Mouse (Mus musculus) cerebellum, adult 18-20 months (tissue): ENCODE data around the gene Terb2.

Experiments used
- DNase-seq, 2 experiments: peaks; one replicate each; pipeline ENCODE4 v3.0.0; 2021

The Terb2 gene

DNA sequence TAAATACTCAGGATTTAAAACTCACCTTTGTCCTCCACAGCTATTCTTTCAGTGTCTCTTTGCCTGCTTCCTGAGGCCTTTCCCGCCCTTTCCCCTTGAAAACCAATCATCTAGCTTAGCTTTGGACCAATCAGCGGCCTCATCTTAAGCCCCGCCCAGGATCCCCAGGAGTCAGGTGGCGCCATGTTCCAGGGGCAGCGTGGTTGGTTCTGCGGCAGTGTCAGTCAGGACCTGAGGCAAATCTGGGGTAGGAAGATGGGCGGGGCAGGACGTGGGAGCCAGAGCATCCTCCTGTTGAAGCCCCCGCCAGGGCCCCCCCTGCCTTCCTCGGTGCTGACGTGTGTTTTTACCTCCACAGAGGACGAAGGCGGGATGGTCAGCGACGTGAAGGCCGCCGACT is at the start of gene Terb2, which contains the start of gene Patl2:
TSS of gene Terb2 (plus strand) at position 167 of the 400 bp plus-strand sequence.
TSS of gene Patl2 (minus strand) at position 84 of the 400 bp plus-strand sequence.
- no peak for DNase-seq

DNA sequence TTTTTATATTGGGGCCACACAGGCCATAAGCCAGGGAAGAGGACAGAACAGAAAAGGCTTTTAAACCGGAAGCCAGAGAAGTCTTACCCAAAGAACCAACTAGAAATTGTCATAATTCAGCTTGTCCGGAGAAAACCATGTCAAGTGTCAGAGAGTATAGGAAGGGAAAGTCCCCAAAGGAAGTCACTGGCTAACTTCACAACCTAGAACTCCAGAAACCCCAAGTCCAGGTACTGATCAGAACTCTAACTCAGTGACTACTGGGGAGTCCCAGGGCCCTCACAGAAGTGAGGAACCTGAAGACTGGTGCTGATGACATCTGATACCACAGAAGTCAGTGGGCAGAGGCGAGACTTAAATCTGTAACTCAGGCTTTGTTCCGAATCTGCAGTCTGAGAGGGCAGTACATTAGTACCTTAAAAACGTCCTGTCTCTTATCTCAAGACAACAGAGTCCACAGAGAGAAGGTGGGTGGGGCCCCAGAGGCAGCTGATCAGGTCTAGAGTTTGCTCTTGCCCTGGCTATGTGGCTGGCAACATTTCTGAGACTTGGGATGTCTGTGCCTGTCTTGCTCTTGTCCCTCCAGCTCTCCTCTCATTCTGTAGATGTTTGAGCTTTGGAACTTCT is 48.1 kb upstream of the Terb2 start:
- no peak for DNase-seq

DNA sequence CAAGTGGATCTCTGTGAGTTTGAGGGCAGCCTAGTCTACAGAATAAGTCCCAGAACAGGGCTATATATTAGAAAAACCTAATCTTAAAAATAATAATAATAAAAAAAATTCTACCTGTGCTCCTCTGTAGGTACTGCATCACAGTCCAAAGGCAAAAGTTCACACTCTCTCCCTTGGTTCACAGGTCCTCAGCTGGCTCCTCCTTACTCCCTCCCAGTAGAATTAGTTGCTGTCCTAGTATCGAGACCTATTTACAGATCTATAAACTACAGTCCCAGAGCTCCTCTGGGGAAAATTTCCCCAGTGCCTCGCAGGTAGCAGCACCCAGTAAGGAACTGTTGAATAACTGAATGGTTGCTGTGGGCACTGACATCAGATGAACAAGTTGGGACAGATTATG is 45.3 kb upstream of the Terb2 start:
- DNase-seq = no peak

DNA sequence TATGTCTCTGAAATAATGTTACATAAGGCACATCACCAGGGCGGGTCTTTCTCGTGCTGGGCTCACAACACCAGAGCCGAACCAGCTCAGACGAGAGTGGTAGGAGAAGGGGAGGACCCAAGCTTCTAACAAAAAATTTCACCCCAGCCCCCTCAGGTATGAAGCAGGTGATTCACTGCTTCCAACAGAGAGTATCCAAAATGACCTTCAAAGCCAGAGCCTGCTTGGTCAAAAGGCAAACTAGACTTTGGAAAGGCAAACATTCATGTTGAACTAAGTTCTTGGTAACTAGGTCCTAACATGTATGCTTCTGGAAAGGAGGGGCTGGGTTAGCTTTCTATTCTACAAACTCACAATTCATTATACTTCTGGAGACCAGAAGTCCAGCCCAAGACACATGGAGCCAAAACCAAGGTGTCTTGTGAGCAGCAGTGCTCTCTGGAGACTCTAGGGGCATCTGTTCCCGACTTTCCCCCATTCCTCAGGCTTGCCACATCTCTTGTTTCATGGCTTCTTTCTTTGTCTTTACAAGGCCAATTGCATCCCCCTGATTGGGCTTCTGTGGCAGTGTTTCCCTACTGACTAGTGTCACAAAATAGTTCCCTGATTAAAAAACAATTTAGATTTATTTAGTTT is 44.6 kb upstream of the Terb2 start:
- no peak for DNase-seq

DNA sequence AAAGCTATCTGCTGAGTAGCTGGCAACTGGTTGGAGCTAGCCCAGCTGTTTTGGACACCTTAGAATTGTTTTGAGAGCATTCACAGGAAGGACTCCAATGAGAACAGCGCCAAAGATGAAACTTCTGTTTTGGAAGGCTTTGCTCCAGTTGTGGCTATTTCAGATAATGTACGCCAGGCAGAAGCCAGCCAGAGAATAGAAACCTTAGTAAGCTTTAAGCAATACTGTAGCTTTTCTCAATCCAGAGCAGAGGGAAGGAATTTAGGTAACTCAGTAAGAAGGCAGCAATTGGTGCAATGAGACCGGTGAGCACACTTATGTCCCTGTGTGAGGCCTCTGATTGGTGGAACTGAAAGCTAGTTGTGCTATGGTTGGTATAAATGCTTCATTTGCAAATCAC is 43.0 kb upstream of the Terb2 start:
- no peak for DNase-seq

DNA sequence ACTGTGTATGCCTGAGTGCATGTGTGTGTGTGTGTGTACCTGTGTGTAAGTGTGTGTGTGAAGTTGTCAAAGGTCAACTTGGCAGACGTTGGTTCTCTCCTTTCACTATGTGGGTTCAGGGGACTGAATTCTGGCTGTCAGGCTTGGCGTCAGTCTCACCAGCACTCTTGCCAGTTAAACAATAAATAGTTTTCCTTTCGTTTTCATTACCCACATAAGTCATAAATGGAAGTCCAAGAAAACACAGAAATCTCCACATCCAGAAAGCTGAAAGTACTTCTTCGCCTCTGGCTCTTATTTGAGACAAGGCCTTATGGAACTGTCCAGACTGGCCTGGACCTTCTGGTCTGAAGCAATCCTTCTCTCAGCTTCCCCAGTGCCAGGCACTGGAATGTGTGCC is 40.3 kb upstream of the Terb2 start:
- no peak for DNase-seq

DNA sequence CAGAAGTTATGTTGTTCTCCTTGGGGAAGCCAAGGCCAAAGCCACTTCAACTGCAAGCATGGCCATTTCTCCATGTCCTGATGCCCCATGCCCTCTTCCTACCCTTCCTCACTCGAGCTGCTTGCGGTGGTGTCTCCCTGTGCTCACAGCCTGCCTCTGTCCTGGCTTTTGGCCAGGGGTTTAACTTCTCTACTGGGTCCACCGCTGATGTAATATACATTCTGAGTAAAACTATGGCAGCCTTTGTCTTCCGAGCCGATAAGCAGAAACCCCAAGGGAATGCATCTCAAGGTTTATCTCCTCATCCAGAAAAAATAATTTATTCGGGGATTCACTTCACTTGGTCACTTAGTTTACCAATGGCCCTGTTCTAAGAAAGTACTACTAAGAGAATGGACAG is 39.4 kb upstream of the Terb2 start:
- DNase-seq = no peak

DNA sequence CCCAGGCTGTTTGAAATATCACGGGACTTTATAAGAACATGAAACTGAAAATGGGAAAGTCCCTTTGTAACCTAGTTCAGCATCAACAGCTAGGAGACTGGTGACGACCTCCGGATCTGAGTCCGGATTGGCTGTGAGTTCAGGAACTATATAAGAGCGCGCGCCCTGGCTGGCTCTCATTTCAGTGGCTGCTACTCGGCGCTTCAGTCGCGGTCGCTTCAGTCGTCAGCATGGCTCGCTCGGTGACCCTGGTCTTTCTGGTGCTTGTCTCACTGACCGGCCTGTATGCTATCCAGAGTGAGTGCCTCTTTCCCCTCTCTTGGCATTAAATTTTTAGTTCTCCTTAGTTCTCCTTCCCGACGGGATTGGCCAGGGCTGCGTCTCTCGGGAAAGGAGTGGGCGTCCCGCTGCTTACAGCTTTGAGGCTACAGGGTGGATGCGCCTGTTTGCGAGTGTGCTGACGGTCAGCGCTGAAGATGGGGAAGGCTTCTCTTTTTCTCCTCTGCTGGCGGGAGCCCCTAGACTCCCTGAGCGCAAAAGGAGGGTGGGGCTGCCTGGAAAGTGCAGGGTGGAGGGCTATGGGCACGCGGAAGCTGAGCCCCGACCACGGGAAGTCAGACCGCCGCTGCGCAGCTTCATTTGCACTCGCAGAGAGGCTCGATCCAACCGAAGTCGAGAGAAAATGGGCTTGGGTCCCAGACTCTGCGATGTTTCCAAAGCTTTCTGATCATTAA is 38.4 kb upstream of the Terb2 start, which contains the start of gene B2m:
TSS of gene B2m (plus strand) at position 179 of the 734 bp plus-strand sequence.
- peak; percentile 86 to 90 for DNase-seq

DNA sequence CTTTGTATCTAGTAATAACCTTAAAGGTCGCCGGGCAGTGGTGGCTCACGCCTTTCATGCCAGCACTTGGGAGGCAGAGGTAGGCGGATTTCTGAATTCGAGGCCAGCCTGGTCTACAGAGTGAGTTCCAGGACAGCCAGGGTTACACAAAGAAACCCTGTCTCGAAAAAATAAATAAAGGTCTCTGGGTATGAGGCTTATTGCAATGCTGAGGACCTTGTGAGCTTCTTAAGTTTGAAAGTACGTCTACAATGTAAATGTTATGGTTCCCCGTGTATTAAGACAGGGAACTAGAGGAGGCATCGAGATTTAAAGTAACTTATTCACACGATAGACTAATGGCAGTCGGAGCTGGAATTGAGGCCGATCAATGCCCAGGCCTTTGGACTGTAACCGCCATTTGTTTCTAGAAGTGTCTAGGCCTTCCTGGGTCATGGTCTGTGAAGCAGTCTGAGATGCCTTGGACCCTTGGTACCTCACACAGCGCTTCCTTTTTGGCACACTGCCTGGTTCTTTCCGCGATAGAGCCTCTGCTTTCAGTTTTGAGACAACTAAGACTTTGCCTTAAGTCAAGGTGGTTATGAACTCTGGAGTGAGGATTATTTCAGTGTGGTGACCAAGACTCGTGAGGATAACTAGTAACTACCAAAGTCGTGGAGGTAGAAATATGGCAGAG is 37.7 kb upstream of the Terb2 start:
- peak; percentile 8 to 12 for DNase-seq

DNA sequence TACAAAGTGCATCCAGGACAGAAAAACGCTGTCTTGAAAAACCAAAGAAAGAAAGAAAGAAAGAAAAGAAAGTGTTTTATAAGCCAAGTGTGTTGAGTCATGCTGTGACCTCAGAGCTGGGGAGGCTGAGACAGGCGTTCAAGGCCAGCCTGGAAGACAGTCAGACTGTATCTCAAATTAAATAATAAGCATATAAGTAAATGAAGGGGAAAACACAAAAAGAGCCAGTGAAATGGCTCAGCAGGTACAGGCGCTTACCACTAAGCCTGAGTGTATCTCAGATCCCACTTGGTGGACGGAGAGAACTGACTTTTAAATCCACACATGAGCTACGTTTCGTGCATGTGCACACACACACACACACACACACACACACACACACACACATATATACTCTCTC is 36.8 kb upstream of the Terb2 start:
- DNase-seq = no peak

DNA sequence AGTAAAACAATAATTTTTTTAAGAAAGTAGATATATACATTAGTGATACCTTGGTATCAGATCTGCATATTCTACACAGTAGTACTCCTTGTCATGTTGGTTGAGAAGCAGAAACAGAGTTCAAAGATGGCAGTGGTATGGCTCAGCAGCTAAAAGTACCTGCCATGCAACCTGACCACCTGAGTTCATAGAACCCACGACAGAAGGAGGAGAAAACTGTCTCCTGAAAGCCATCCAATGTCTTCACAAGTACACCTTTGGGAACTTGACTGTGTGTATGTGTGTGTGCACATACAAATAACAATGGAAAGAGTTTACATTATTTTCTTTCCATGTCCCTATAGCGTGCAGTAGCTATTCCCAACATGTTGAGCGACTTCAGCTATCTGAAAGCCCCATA is 36.4 kb upstream of the Terb2 start:
- no peak for DNase-seq

DNA sequence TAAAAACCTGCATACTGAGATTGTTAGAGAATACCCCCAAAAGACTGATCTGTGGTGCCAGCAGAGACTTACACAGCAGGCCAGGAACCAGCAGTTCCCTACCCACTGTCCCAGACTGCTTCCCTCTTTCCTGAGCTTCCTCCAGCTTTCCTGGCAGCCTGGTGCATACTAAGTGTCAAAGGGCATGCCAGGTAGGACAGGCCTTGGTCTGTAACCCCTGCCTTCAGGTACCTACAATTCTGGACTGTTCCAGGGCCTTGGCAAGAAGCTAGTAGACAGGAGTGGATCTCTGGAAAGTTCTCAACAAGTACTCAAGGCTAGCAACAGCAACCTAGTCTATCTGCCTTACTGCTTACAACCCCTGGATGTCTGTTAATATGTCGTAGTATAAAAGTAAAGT is 34.9 kb upstream of the Terb2 start:
- DNase-seq = no peak

DNA sequence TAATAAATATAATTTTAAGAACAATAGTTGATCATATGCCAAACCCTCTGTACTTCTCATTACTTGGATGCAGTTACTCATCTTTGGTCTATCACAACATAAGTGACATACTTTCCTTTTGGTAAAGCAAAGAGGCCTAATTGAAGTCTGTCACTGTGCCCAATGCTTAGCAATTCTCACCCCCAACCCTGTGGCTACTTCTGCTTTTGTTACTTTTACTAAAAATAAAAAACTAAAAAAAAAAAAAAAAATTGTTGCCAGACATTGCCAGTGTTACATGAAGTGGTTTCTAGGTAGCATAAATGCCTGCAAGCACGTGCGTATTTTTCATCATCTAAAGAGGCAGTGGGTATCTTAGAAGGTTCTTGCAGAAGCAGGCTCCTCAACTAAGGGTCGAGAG is 33.2 kb upstream of the Terb2 start:
- no peak for DNase-seq

DNA sequence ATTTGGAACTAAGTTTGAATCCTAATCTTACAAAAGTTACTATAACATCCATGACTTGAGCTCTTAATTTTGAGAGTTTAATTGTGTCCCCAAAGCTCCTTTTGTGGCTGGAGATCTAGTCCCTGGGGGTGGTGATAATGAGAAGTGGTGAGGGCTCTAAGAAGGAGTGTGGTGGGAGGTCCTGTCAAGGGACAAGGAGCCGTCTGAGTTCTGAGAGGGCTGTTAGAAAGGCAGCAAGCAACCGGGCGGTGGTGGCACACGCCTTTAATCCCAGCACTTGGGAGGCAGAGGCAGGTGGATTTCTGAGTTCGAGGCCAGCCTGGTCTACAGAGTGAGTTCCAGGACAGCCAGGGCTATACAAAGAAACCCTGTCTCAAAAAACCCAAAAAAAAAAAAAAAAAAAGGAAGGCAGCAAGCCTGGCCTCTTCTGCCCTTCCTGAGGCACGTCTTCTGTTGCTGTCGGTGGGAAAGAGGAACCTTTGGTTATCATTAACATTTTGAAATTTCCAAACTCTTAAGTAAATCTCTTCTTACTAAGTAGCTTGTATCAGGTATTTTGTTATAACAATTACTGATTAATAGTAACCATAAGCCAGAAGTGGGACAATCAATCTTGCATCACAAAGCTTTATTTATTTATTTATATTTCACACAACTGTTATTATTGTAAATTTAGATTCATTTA is 32.2 kb upstream of the Terb2 start:
- no peak for DNase-seq

DNA sequence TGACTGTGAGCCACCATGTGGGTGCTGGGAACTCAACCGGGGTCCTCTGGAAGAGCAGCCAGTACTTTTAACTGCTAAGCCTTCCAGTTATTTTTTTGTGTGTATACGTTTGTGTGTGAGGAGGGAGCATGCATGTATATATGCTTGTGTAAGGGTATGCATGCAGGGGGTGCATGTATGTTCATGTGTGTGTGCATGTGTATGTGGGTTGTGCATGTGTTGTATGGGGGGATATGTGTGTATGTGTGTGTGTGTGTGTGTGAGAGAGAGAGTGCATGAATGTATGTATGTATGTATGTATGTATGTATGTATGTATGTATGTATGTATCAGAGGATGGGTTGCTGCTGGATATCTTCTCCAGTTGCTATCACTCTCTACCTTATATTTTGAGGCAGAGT is 31.6 kb upstream of the Terb2 start:
- DNase-seq = no peak

DNA sequence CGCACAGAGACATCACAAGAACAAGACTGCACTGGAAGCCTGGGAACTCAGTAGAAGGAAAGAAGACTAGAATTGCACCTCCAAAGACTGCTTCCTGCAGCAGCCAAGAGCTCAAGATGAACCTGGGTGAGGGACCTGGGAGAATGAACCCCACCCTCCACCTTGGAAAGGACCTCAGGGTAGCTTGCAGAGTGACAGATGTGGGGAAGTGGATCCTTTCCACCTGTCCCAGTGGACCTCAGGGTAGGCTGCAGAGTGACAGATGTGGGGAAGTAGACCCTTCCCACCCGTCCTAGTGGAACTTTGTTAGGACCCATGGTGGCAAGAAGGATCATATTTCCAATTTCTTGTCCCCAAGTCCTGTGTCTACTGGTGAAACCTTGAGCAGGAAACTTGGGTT is 30.8 kb upstream of the Terb2 start:
- no peak for DNase-seq

DNA sequence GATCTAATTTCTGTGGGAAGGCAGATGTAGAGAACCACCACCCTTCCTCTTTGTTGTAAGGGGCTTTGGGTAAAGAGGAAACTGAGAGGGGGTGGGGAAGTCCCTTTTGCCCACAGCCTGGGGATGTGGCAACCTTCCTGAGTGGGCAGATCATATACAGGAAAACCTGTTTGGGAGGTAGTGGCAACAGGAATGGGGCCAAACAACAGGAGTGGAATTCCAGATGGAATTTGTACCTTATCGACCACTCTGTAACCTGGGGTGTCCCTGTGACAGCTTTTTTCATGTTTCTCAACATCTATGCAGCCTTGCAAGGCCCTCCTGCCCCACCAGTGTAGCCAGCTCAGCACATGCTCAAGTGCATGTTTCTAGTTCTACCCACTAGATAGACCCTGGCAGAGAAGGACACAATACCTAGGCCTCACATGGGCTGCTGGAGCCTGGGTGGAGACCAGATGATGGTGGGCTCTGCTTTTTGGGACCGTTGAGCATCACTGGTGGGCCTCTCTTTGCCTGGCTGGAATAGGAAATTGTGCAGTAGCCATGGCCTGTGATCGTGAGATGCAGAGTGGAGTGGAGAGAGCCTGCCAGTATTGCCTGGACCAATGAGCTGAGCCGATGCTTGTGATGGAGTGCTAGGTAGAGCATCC is 29.9 kb upstream of the Terb2 start:
- no peak for DNase-seq

DNA sequence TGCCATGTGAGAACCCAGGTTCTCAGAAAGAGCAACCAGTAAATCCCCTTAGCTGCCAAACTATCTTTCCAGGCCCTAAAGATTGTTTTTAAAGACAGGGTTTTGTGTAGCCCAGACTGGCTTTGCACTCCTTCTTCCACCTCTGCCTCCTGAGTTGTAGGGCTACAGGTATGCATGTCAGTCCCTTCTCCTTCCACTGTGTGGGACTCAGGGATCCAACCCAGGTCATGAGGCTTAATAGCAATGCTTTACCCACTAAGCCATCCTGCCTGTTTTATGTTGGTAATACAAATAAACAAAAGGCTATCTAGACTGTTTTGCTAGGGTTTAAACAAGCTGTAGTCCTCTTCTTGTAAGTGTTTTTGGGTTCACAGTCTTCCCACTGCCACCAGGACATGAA is 28.5 kb upstream of the Terb2 start:
- DNase-seq = no peak

DNA sequence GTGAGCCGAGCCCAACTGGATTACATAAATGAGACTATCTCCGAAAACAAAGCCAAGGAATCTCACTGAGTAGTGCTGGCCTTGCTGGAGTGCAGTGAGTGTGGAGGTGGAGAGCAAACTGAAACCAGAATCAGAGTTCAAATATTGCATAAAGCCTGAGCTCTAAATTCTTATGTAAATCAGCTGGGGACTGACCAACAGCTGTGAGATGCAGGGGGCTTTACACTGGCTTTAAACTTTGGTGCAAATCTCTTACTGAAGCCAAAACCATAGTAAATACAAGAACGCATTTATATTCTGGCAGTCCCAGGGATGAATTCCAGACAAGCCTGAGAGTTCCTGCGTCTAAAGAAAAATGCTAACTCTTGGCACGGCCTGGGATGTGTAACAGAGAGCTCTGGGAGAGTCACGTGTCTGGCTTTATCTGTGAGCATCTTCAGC is 27.7 kb upstream of the Terb2 start:
- DNase-seq = no peak

DNA sequence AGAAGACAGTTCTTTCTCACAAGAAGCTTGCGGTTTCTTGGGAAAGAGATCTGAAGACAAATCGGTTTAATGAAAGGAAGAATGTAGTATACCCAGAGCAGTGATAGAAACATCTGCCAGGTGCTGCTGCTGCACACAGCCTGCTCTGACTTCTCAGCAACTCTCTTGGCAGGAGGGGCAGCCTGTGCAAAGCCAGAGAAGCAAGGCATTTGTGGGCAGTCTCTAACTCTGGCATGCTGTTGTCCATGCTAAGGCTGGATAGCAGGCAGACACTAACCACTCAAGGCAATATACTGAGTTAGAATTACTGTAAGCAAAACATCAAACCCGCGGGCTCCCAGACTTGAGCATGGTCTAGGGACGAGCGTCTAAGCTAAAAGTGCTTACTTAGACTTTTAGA is 26.4 kb upstream of the Terb2 start:
- no peak for DNase-seq

DNA sequence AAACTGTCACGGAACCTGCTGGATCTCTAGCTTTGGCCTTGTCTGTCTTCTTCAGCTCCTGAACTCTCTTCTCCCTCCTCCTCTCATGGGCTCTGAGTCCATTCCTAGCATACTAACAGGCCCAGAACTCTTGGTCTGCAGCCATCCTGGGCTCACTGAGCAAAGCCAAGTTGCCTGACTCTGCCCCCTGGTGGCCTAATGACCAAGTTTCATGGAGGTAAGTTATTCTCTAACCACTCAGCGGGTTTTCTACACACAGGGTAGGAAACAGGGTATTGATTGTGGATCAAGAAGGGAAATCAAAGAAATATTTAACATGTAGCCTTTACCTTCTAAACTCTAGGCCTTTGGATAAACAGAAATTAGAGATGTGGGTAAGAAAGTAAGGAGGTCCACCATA is 25.4 kb upstream of the Terb2 start, which contains the start of gene Trim69:
TSS of gene Trim69 (plus strand) at position 21 of the 400 bp plus-strand sequence.
- peak; percentile 76 to 80 for DNase-seq

DNA sequence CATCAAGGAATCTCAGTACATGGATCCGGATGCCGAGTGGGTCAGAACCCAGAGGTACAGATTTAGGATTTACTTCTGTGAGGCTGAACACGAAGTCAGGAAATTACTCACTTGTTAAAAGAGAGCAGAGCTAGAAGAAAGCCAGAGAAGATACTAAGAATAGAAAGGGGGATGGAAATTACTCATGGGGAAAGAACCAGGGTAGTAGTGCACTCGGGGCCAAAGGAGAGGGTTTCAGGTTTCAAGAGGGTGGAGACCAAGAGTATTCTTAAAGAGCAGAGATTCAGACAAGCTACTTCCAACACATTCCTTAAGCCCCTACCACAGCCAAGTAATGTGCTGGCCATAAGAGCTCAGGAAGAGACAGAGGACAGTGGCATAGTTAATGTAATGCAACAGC is 24.5 kb upstream of the Terb2 start:
- DNase-seq = no peak
